Mouse (Mus musculus) lung, adult 2 months (tissue): ENCODE results near the gene Olfr325. TPM values are rescaled to one million over a fixed set of nuclear protein-coding genes. Genes with fewer than 3 reads are reported as not detected.

Experiments used
- DNase-seq: peaks from one replicate; pipeline ENCODE4 v3.0.0; 2022
- H3K4me1 ChIP-seq: fragments of 200-500 bp; 2 replicates; pipeline ENCODE4 v1.6.1; 2011; ENCODE audit warnings: low read length; ENCODE audit not compliant: control insufficient read depth, insufficient read depth
- H3K4me3 ChIP-seq: fragments of 200-500 bp; replicated peaks from 2 replicates; pipeline ENCODE3; 2011; ENCODE audit warnings: low read depth, mild to moderate bottlenecking, control low read depth, low read length; ENCODE audit errors: extremely low read depth
- CTCF ChIP-seq: fragments of 200-500 bp; IDR thresholded peaks from 2 replicates; pipeline ENCODE4 v1.5.1; 2011; ENCODE audit warnings: mild to moderate bottlenecking, low read length, control low read depth; ENCODE audit not compliant: insufficient read depth
- POLR2A ChIP-seq: fragments of 200-500 bp; IDR thresholded peaks from 2 replicates; pipeline ENCODE4 v1.6.1; 2011; ENCODE audit warnings: low read depth, mild to moderate bottlenecking, control low read depth, low read length, borderline replicate concordance; ENCODE audit errors: extremely low read depth
- WGBS: fragments of 180-500 bp; shearing (Covaris S2); methylation state at CpG from one replicate; pipeline ENCODE4 v1.1.7; 2018; 5-methylcytosine and 5-hydroxymethylcytosine counted together
- polyA plus RNA-seq: library from polyadenylated mRNA; depleted of rRNA; stranded (reverse); fragments of >200 nt; gene quantifications from 2 replicates; pipeline ENCODE4 v1.2.3, GENCODE M21; 2012; rRNA removed

Olfr325 gene
- polyA plus RNA-seq, 1 experiment = not detected

- Histone ChIP-seq H3K4me3 (no peak overlapping the region), H3K4me1 (no peaks in the 10 kb centered on the region)
- no peak for DNase-seq
- no peak for TF ChIP-seq CTCF
- TF ChIP-seq POLR2A = no peak
- 60% methylated on average over 6 of the region's 6 CpGs for WGBS
Measured at GRCm38 (mm10) chr11:58618793-58619192, 41.3 kb downstream of the Olfr325 start.

- H3K4me3 ChIP-seq = no peak overlapping the region
- DNase-seq = no peak
- 45% methylated on average over 4 of the region's 4 CpGs for WGBS
- H3K4me1 ChIP-seq = no peaks in the 10 kb centered on the region
- TF ChIP-seq CTCF = no peak
- TF ChIP-seq POLR2A = no peak
Measured at GRCm38 (mm10) chr11:58626146-58626545, 48.6 kb downstream of the Olfr325 start.

GRCm38 (mm10) chr11:58630401-58630800 lies 52.9 kb downstream of the Olfr325 start, which contains the start of gene Olfr323:
Gene Olfr323, minus strand, starts transcription at chr11:58630501.
- 71% methylated on average over 5 of the region's 5 CpGs for WGBS
- no peak within 1 kb of the TSS for H3K4me3 ChIP-seq
- TF ChIP-seq CTCF (no peak), POLR2A (no peak)
- DNase-seq = no peak
- no peaks in the 10 kb centered on the region for H3K4me1 ChIP-seq

Other genes starting within 250 kb of the Olfr325 start
- gene Zfp672, start 247.4 kb upstream of the Olfr325 start, polyA plus RNA-seq = 30.2 and 30.6 TPM in 2 replicates
- gene Sh3bp5l, start 247.0 kb upstream of the Olfr325 start, polyA plus RNA-seq = 29.4 and 36.5 TPM in 2 replicates
- gene Lypd8, start 198.7 kb upstream of the Olfr325 start, polyA plus RNA-seq = 0.71 and 47.1 TPM in 2 replicates
- 1.7 TPM in 1 of 2 replicates, not detected in the other for gene 1810065E05Rik, start 156.6 kb upstream of the Olfr325 start, polyA plus RNA-seq
- gene Gm12253, start 145.2 kb upstream of the Olfr325 start, polyA plus RNA-seq = not detected in 2 replicates
- gene Lypd9, start 124.8 kb upstream of the Olfr325 start, polyA plus RNA-seq = not detected in 2 replicates
- gene Olfr30, start 115.5 kb upstream of the Olfr325 start, polyA plus RNA-seq = not detected in 2 replicates
- not detected in 2 replicates for gene Olfr332, start 85.2 kb upstream of the Olfr325 start, polyA plus RNA-seq
- not detected in 2 replicates for gene Olfr331, start 75.2 kb upstream of the Olfr325 start, polyA plus RNA-seq
- not detected in 2 replicates for gene Olfr330, start 42.9 kb upstream of the Olfr325 start, polyA plus RNA-seq
- gene Olfr329-ps, start 31.3 kb upstream of the Olfr325 start, polyA plus RNA-seq = 0.08 TPM in 1 of 2 replicates, not detected in the other
- gene Olfr328, start 22.1 kb upstream of the Olfr325 start, polyA plus RNA-seq = not detected in 2 replicates
- 0.07 TPM in 1 of 2 replicates, not detected in the other for gene Olfr224, start 7.2 kb upstream of the Olfr325 start, polyA plus RNA-seq
- not detected in 2 replicates for gene Olfr324, start 17.4 kb downstream of the Olfr325 start, polyA plus RNA-seq
- gene 2210407C18Rik, start 38.3 kb downstream of the Olfr325 start, polyA plus RNA-seq = not detected in 2 replicates
- not detected in 2 replicates for gene Olfr323, start 52.8 kb downstream of the Olfr325 start, polyA plus RNA-seq
- gene Trim58, start 62.7 kb downstream of the Olfr325 start, polyA plus RNA-seq = 0.08 TPM in 1 of 2 replicates, not detected in the other
- not detected in 2 replicates for gene Olfr322, start 81.1 kb downstream of the Olfr325 start, polyA plus RNA-seq
- gene Olfr320, start 103.4 kb downstream of the Olfr325 start, polyA plus RNA-seq = not detected in 2 replicates
- not detected in 2 replicates for gene Olfr319, start 121.4 kb downstream of the Olfr325 start, polyA plus RNA-seq
- gene Olfr318, start 146.3 kb downstream of the Olfr325 start, polyA plus RNA-seq = not detected in 2 replicates
- gene Olfr317, start 161.5 kb downstream of the Olfr325 start, polyA plus RNA-seq = not detected in 2 replicates
- not detected in 2 replicates for gene Olfr316, start 175.0 kb downstream of the Olfr325 start, polyA plus RNA-seq
- not detected in 2 replicates for gene Olfr315, start 195.5 kb downstream of the Olfr325 start, polyA plus RNA-seq
- not detected in 2 replicates for gene Olfr314, start 205.2 kb downstream of the Olfr325 start, polyA plus RNA-seq
- 10.7 and 18.1 TPM in 2 replicates for gene Fam183b, start 224.2 kb downstream of the Olfr325 start, polyA plus RNA-seq
- not detected in 2 replicates for gene Olfr313, start 237.3 kb downstream of the Olfr325 start, polyA plus RNA-seq